Mouse (Mus musculus): ENCODE measurements around the gene Ubl5. TPM values are rescaled to one million over a fixed set of nuclear protein-coding genes. Genes with fewer than 3 reads are reported as not detected.
"Not testable (repeated sequence)": the region's sequence is repeated elsewhere in the genome, so short reads cannot be mapped to it uniquely, and the experiment has no call there.

Ubl5 gene
- polyA plus RNA-seq, 1 experiment from 2014 or later = 338 TPM

DNA sequence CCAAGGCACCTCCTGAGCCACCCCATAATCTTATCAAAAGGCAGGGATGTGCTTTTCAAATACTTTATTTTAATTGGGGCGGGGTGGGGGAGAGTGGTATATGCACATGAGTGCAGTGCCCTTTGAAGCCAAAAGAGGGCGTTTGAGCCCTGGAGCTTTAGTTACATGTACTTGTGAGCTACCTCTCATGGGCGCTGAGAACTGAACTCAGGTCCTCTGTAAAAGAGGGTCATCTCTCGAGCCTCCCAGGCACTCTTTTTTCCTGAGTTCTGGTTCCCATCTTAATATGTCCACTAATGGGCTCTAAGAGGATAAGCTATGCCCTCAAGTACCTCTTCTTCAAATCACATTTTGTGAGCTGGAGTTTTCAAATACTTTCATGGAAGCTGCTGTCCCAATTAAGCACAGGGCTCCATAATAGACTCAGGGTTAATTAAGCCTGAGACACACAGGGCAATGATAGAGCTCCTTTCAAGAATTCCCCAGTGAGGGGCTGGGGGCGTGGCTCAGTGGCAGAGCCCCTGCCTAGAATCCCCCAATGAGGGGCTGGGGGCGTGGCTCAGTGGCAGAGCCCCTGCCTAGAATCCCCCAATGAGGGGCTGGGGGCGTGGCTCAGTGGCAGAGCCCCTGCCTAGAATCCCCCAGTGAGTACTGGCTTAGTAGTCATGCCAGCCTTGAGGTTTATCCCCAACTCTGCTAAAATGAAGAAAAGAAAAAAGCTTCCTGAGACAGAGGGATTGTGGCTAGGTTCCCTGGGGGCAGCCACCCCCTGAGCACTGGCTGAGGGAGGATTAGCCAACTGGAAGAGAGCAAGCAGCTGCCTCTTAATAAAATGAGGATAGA is 39.1 kb downstream of the Ubl5 start:
- no peak for ATAC-seq (replicated peaks; ENCODE audit: insufficient number of reproducible peaks, low FRiP score, low TSS enrichment)
- 50% methylated on average over 6 of the region's 7 CpGs for WGBS (ENCODE audit: insufficient replicate concordance)
- Histone ChIP-seq H3K9ac (ENCODE audit: low read depth, low read length) (no peak overlapping the region), H3K4me2 (no peak overlapping the region), H3K27ac (ENCODE audit: low read depth, low read length) (no peak overlapping the region), H3K36me3 (ENCODE audit: control insufficient read depth, insufficient read depth, low read length) (no peaks in the 10 kb centered on the region), H3K27me3 (ENCODE audit: control insufficient read depth, insufficient read depth, low read length) (no peaks in the 10 kb centered on the region), H3K4me3 (ENCODE audit: low read depth, low read length) (no peak overlapping the region), H3K4me1 (ENCODE audit: control insufficient read depth, insufficient read depth, low read length) (no peaks in the 10 kb centered on the region), H3K9me3 (replicated peaks; ENCODE audit: control insufficient read depth, low read length) (no peaks in the 10 kb centered on the region)

DNA sequence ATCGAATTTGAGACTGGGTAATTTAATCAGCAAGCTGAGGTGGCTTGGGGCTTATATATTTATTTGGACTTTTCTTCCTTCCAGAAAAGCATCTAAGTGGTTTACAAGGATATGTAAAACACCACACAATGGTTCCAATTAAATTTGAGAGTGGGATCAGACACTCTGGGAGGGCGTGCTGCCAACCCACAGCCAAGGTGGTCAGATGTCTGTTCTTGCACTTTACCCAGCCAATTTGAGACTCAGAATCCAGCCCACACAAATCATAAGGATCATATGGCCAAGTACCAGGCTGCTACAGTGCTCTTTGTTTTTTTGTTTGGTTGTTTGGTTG is 39.7 kb downstream of the Ubl5 start:
- H3K27ac ChIP-seq (ENCODE audit: low read depth, low read length) = no peak overlapping the region
- no peaks in the 10 kb centered on the region for H3K36me3 ChIP-seq (ENCODE audit: control insufficient read depth, insufficient read depth, low read length)
- H3K9me3 ChIP-seq (replicated peaks; ENCODE audit: control insufficient read depth, low read length) = no peaks in the 10 kb centered on the region
- no peaks in the 10 kb centered on the region for H3K27me3 ChIP-seq (ENCODE audit: control insufficient read depth, insufficient read depth, low read length)
- 67% methylated on average over 2 of the region's 2 CpGs for WGBS (ENCODE audit: insufficient replicate concordance)
- H3K4me3 ChIP-seq (ENCODE audit: low read depth, low read length) = no peak overlapping the region
- H3K4me1 ChIP-seq (ENCODE audit: control insufficient read depth, insufficient read depth, low read length) = no peaks in the 10 kb centered on the region
- H3K9ac ChIP-seq (ENCODE audit: low read depth, low read length) = no peak overlapping the region
- H3K4me2 ChIP-seq = no peak overlapping the region
- no peak for ATAC-seq (replicated peaks; ENCODE audit: insufficient number of reproducible peaks, low FRiP score, low TSS enrichment)

DNA sequence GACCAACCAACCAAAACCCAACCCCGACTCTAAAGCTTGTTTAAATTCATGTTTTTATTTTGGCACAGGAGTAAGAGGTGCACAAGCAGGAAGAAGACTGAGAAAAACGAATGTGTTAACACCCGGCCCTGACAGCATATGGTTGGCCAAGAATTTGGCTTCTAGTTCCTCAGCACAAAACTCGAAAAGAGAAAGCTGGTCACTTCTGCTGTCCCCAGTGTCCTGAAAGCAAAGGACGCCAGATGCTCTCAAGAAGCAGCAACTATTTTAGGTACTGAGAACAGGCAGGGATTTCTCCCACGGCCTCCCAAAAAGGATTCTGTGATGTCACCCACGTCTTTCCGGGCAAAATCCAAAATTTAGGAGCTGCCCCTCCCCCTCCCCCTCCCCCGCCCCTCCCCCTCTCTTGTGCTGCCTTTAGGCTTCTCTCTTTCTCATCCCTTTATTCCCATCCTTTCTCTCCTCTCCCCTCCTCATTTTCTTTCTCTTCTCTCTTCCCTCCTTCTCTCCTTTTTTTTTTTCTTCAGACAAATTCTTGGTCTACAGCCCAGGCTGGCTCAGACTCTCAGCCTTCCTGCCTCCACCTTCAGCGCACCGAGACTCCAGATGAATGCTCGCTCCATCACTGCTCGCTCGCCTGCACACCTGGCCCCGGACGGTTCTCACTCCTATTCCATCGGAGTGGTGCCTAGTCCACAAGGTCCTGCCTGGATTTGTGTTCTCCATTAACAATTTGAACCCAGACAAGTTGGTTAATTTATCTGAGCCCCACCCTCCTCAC is 42.6 kb downstream of the Ubl5 start:
- Histone ChIP-seq H3K9ac (ENCODE audit: low read depth, low read length) (no peak overlapping the region), H3K4me1 (ENCODE audit: control insufficient read depth, insufficient read depth, low read length) (peaks cover 8% of the 10 kb centered on the region), H3K9me3 (replicated peaks; ENCODE audit: control insufficient read depth, low read length) (no peaks in the 10 kb centered on the region), H3K4me2 (no peak overlapping the region), H3K4me3 (ENCODE audit: low read depth, low read length) (no peak overlapping the region), H3K27me3 (ENCODE audit: control insufficient read depth, insufficient read depth, low read length) (no peaks in the 10 kb centered on the region), H3K27ac (ENCODE audit: low read depth, low read length) (no peak overlapping the region), H3K36me3 (ENCODE audit: control insufficient read depth, insufficient read depth, low read length) (no peaks in the 10 kb centered on the region)
- ATAC-seq (replicated peaks; ENCODE audit: insufficient number of reproducible peaks, low FRiP score, low TSS enrichment) = no peak
- 50% methylated on average over 17 of the region's 17 CpGs for WGBS (ENCODE audit: insufficient replicate concordance)

DNA sequence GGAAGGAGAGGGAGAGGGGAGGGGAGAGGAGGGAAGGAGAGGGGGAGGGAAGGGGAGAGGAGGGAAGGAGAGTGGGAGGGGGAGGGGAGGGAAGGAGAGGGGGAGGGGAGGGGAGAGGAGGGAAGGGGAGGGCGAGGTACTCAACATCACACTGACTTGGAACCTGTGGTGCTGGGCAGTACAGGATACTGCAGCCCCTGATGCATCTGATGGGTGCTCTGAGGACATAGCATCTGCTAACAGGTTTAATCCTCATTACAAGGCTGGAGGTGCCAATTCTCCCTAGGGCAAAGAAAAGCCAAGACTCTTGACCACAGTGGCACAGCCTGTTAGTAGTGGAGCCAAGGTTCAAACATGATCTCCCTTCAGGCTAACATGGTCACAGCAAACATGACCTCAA is 46.7 kb downstream of the Ubl5 start:
- no peaks in the 10 kb centered on the region for H3K36me3 ChIP-seq (ENCODE audit: control insufficient read depth, insufficient read depth, low read length)
- no peak overlapping the region for H3K9ac ChIP-seq (ENCODE audit: low read depth, low read length)
- WGBS (ENCODE audit: insufficient replicate concordance) = 83% methylated on average over 1 of the region's 1 CpGs
- no peak overlapping the region for H3K4me2 ChIP-seq
- peak overlapping the region; percentile 29; the same call in 1 of the 2 replicates for H3K27ac ChIP-seq (ENCODE audit: low read depth, low read length)
- H3K4me1 ChIP-seq (ENCODE audit: control insufficient read depth, insufficient read depth, low read length) = peaks cover 8% of the 10 kb centered on the region
- H3K9me3 ChIP-seq (replicated peaks; ENCODE audit: control insufficient read depth, low read length) = no peaks in the 10 kb centered on the region
- H3K27me3 ChIP-seq (ENCODE audit: control insufficient read depth, insufficient read depth, low read length) = no peaks in the 10 kb centered on the region
- H3K4me3 ChIP-seq (ENCODE audit: low read depth, low read length) = no peak overlapping the region
- ATAC-seq (replicated peaks; ENCODE audit: insufficient number of reproducible peaks, low FRiP score, low TSS enrichment) = no peak; the same call in 1 of the 2 replicates

DNA sequence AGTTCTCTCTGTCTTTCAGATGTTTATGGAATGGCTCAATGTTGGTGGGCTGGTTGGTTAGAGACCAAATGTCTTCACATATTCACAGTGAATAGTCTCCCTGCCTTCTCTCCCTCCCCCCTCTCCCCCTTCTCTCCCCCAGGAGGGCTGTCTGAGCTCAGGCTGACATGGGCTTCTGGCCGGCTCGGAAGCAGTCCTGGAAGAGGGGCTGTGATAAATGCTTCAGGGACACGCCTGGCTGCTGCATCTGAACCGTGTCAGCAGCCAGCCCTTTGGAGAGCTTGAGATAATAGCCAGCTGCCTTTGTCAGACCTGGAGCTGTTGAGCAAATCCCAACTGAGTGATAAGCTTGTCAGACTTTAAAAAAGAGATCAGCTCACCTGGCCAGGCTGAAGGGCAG is 47.2 kb downstream of the Ubl5 start:
- no peaks in the 10 kb centered on the region for H3K9me3 ChIP-seq (replicated peaks; ENCODE audit: control insufficient read depth, low read length)
- H3K4me2 ChIP-seq = no peak overlapping the region
- H3K4me1 ChIP-seq (ENCODE audit: control insufficient read depth, insufficient read depth, low read length) = peaks cover 8% of the 10 kb centered on the region
- peak overlapping the region; percentile 29; the same call in 1 of the 2 replicates for H3K27ac ChIP-seq (ENCODE audit: low read depth, low read length)
- no peak overlapping the region for H3K9ac ChIP-seq (ENCODE audit: low read depth, low read length)
- H3K4me3 ChIP-seq (ENCODE audit: low read depth, low read length) = no peak overlapping the region
- H3K27me3 ChIP-seq (ENCODE audit: control insufficient read depth, insufficient read depth, low read length) = no peaks in the 10 kb centered on the region
- no peak for ATAC-seq (replicated peaks; ENCODE audit: insufficient number of reproducible peaks, low FRiP score, low TSS enrichment)
- no peaks in the 10 kb centered on the region for H3K36me3 ChIP-seq (ENCODE audit: control insufficient read depth, insufficient read depth, low read length)
- WGBS (ENCODE audit: insufficient replicate concordance) = 1% methylated on average over 4 of the region's 4 CpGs

DNA sequence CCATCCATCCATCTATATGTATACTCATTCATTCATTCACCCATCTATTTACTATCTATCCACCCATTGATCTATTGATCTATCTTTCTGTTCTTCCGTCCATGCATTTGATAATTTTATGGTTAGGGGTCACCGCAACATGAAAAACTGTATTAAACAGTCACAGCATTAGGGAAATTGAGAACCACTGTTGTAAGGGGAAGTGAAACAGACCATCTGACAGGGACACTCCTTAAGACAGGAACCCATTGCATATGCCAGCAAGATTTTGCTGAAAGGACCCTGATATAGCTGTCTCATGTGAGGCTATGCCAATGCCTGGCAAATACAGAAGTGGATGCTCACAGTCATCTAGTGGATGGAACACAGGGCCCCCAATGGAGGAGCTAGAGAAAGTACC is 47.8 kb downstream of the Ubl5 start:
- not testable (repeated sequence) for H3K4me1 ChIP-seq (ENCODE audit: control insufficient read depth, insufficient read depth, low read length)

DNA sequence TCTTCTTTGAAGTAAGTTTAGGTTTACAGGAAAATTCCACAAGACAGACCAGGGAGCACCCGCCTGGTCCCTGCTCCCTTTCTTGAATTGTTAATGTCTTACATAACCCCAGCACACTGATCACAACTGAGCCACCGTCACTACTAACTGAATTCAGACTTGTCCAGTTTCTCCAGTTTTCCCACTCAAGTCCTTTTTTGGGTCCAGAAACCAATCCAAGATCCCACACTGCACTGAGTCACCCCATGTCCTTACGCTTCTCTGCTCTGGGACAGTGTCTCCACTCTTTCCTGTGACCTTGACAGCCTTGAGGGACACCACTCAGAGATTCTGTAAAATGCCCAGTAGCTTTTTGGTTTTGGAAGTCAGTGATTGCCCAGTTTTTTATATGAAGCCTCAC is 50.2 kb downstream of the Ubl5 start:
- H3K9me3 ChIP-seq (replicated peaks; ENCODE audit: control insufficient read depth, low read length) = no peaks in the 10 kb centered on the region
- peaks cover 14% of the 10 kb centered on the region for H3K4me1 ChIP-seq (ENCODE audit: control insufficient read depth, insufficient read depth, low read length)
- no peak overlapping the region for H3K4me2 ChIP-seq
- no peak for ATAC-seq (replicated peaks; ENCODE audit: insufficient number of reproducible peaks, low FRiP score, low TSS enrichment)
- H3K9ac ChIP-seq (ENCODE audit: low read depth, low read length) = no peak overlapping the region
- H3K27ac ChIP-seq (ENCODE audit: low read depth, low read length) = no peak overlapping the region
- no peaks in the 10 kb centered on the region for H3K36me3 ChIP-seq (ENCODE audit: control insufficient read depth, insufficient read depth, low read length)
- H3K27me3 ChIP-seq (ENCODE audit: control insufficient read depth, insufficient read depth, low read length) = peaks cover 6% of the 10 kb centered on the region; the same call in 1 of the 2 replicates
- H3K4me3 ChIP-seq (ENCODE audit: low read depth, low read length) = no peak overlapping the region
- WGBS (ENCODE audit: insufficient replicate concordance) = 79% methylated on average over 3 of the region's 3 CpGs

More for the DNA sequence above, 47.8 kb downstream of the Ubl5 start:
- not testable (repeated sequence) for H3K4me2 ChIP-seq; H3K9ac ChIP-seq (ENCODE audit: low read depth, low read length); H3K4me3 ChIP-seq (ENCODE audit: low read depth, low read length); H3K27ac ChIP-seq (ENCODE audit: low read depth, low read length); H3K36me3 ChIP-seq (ENCODE audit: control insufficient read depth, insufficient read depth, low read length); ATAC-seq (replicated peaks; ENCODE audit: insufficient number of reproducible peaks, low FRiP score, low TSS enrichment); H3K27me3 ChIP-seq (ENCODE audit: control insufficient read depth, insufficient read depth, low read length); H3K9me3 ChIP-seq (replicated peaks; ENCODE audit: control insufficient read depth, low read length)
- WGBS (ENCODE audit: insufficient replicate concordance) = 87% methylated on average over 2 of the region's 2 CpGs

DNA sequence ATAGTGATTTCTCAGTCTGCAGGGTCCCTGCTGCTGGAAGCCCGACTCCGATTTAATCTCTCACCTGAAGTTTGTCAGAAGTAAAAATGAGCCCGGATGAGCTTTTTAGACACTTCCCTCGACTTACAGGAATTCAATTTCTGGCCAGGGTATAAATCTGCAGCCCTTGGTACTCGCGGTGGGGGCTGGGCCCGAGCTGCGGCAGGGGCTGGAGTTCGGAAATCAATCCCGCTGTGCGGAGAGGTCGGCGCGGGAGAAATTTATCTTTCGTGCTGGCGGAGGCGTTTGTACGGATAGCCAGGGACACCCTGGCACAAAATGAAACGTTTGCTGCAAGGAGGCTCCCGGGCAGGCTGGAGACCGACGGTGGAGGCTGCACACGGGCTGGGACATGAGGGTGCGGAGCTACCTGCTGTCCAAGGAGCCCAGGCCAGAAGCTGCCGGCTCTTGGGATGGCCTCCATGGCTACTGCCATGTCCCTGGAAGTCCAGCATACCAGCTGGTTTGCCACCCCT is 52.1 kb downstream of the Ubl5 start:
- Histone ChIP-seq H3K36me3 (ENCODE audit: control insufficient read depth, insufficient read depth, low read length) (no peaks in the 10 kb centered on the region), H3K27me3 (ENCODE audit: control insufficient read depth, insufficient read depth, low read length) (peaks cover 6% of the 10 kb centered on the region; the same call in 1 of the 2 replicates)

More for the DNA sequence above, 52.1 kb downstream of the Ubl5 start:
- no peak for ATAC-seq (replicated peaks; ENCODE audit: insufficient number of reproducible peaks, low FRiP score, low TSS enrichment)
- Histone ChIP-seq H3K4me2 (peak overlapping the region; percentile 65), H3K4me3 (ENCODE audit: low read depth, low read length) (peak overlapping the region; percentile 26), H3K9me3 (replicated peaks; ENCODE audit: control insufficient read depth, low read length) (no peaks in the 10 kb centered on the region), H3K9ac (ENCODE audit: low read depth, low read length) (peak overlapping the region; percentile 12; the same call in 1 of the 2 replicates), H3K4me1 (ENCODE audit: control insufficient read depth, insufficient read depth, low read length) (peaks cover 9% of the 10 kb centered on the region), H3K27ac (ENCODE audit: low read depth, low read length) (no peak overlapping the region)
- WGBS (ENCODE audit: insufficient replicate concordance) = 3% methylated on average over 25 of the region's 25 CpGs
